Mouse (Mus musculus) liver, adult 2 months (tissue): Measurements from ENCODE around the gene Dnajc4.

Experiments
- CTCF ChIP-seq: fragments of 200-500 bp; IDR thresholded peaks from 2 replicates; pipeline ENCODE4 v1.5.1; 2011; ENCODE audit warnings: low read depth, low read length, control low read depth
- POLR2A ChIP-seq: fragments of 200-500 bp; IDR thresholded peaks from 2 replicates; pipeline ENCODE4 v1.6.1; 2011; ENCODE audit warnings: low read length, control low read depth; ENCODE audit not compliant: insufficient read depth; ENCODE audit errors: extremely low read depth

- TF ChIP-seq POLR2A (no peak), CTCF (no peak)
These were observed 48.8 kb upstream of the Dnajc4 start for GRCm38 (mm10) chr19:7041171-7041570.
